Mouse (Mus musculus): Measurements from ENCODE around the gene Crb3. TPM values are rescaled to one million over a fixed set of nuclear protein-coding genes. Genes with fewer than 3 reads are reported as not detected.

Gene Crb3
- total and polyA plus RNA-seq, 3 experiments: 0.25 TPM; not detected in 2

DNA sequence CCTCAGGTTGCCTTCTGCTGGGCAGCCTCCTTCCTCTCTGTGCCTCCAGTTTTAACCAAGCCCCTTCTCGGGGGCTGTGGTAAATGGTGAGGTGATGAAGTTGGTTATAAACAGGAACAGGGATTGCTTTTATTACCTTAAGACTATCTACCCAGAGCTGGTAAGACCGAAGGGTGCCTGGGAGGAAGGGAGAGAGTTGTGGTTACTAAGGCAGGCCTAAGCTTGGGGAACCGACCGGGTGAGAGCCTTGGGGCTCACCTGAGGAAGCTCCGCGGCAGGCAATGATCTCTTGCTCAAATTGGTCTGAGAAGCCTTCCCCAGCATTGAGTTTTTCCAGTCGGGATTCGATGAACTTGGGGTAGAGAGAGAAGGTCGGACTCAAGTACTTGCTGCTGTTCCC is 11.4 kb downstream of the Crb3 start:
- TF ChIP-seq NRF1 (IDR thresholded peaks at IDR 0.05; ENCODE audit: low read depth, low read length) (no peak), SIN3A (IDR thresholded peaks at IDR 0.05; ENCODE audit: low read length) (no peak), ZC3H11A (IDR thresholded peaks at IDR 0.05; ENCODE audit: low read depth, low read length) (no peak), ZKSCAN1 (IDR thresholded peaks at IDR 0.05; ENCODE audit: borderline replicate concordance, low read depth, low read length) (no peak), UBTF (IDR thresholded peaks at IDR 0.05; ENCODE audit: low read depth, low read length) (no peak), ELF1 (IDR thresholded peaks at IDR 0.05; ENCODE audit: low read depth, low read length) (no peak), JUND (conservative IDR thresholded peaks at IDR 0.05; ENCODE audit: low read depth, low read length) (no peak), SMC3 (IDR thresholded peaks at IDR 0.05; ENCODE audit: low read depth, low read length) (no peak)
- H3K36me3 ChIP-seq (replicated peaks in 1 of 2; ENCODE audit: control insufficient read depth in 1 of 2, insufficient read depth in 1 of 2, low read length in 1 of 2): peaks cover 25 to 94% of the 10 kb centered on the region in 2 experiments
- no peaks in the 10 kb centered on the region for H3K9me3 ChIP-seq (replicated peaks; ENCODE audit: low read length)
- no peak overlapping the region for H3K4me3 ChIP-seq (replicated peaks in 1 of 3; ENCODE audit: low read depth in 2 of 3, low read length in 2 of 3, poor library complexity in 1 of 3)
- no peaks in the 10 kb centered on the region for H3K79me2 ChIP-seq (replicated peaks; ENCODE audit: control insufficient read depth, extremely low read depth, insufficient read depth, poor library complexity, severe bottlenecking)
- dilution Hi-C loops (cut with MboI; ENCODE audit: extremely low pct_ligation_motif_present, extremely low pct_unique_long_range_greater_than_20kb, low sequenced_read_pairs): no loop called here
- H3K9ac ChIP-seq (ENCODE audit: insufficient read depth, low read depth): no peak overlapping the region
- in situ Hi-C loops (cut with MboI; ENCODE audit: low pct_ligation_motif_present, low pct_unique_long_range_greater_than_20kb, low sequenced_read_pairs): no loop called here
- H3K4me1 ChIP-seq (ENCODE audit: control insufficient read depth in 1 of 2, insufficient read depth in 2 of 2): peaks cover 0 to 4% of the 10 kb centered on the region in 2 experiments; a peak in 2 of 4 replicates
- no peak overlapping the region for H3K27ac ChIP-seq (ENCODE audit: insufficient read depth, low read depth)
- no peaks in the 10 kb centered on the region for H3K27me3 ChIP-seq (replicated peaks)
- no peak for DNase-seq (ENCODE audit: extremely low read depth)
- no peak overlapping the region for H3K4me2 ChIP-seq (ENCODE audit: insufficient read depth, low read depth, poor library complexity, severe bottlenecking)

DNA sequence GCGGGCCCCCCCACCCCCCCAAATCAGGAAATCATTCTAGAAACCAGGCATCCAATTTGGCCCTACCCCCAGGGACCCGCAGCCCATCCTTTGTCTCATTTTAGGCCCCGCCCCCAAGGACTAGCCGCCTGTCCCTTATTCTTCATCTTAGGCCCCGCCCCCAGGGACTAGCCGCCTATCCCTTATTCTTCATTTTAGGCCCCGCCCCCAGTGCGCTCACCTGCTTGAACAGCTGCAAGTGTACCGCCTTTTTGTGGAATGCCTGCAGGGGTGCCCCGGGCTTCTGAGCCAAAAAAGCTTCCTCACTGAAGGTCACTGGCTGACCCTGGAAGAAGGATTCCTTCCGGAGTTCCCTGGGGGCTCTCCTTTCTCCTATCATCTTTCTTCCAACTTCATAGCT is 11.8 kb downstream of the Crb3 start:
- Histone ChIP-seq H3K4me2 (ENCODE audit: insufficient read depth, low read depth, poor library complexity, severe bottlenecking) (no peak overlapping the region), H3K27ac (ENCODE audit: insufficient read depth, low read depth) (no peak overlapping the region), H3K9me3 (replicated peaks; ENCODE audit: low read length) (no peaks in the 10 kb centered on the region), H3K4me1 (ENCODE audit: control insufficient read depth in 1 of 2, insufficient read depth in 2 of 2) (peaks cover 0 to 8% of the 10 kb centered on the region in 2 experiments; a peak in 2 of 4 replicates), H3K27me3 (replicated peaks) (no peaks in the 10 kb centered on the region), H3K4me3 (replicated peaks in 1 of 3; ENCODE audit: low read depth in 2 of 3, low read length in 2 of 3, poor library complexity in 1 of 3) (no peak overlapping the region), H3K79me2 (replicated peaks; ENCODE audit: control insufficient read depth, extremely low read depth, insufficient read depth, poor library complexity, severe bottlenecking) (no peaks in the 10 kb centered on the region), H3K9ac (ENCODE audit: insufficient read depth, low read depth) (no peak overlapping the region), H3K36me3 (replicated peaks in 1 of 2; ENCODE audit: control insufficient read depth in 1 of 2, insufficient read depth in 1 of 2, low read length in 1 of 2) (peaks cover 25 to 94% of the 10 kb centered on the region in 2 experiments)
- dilution Hi-C loops (cut with MboI; ENCODE audit: extremely low pct_ligation_motif_present, extremely low pct_unique_long_range_greater_than_20kb, low sequenced_read_pairs): no loop called here
- no peak for DNase-seq (ENCODE audit: extremely low read depth)
- in situ Hi-C loops (cut with MboI; ENCODE audit: low pct_ligation_motif_present, low pct_unique_long_range_greater_than_20kb, low sequenced_read_pairs): no loop called here
- TF ChIP-seq UBTF (IDR thresholded peaks at IDR 0.05; ENCODE audit: low read depth, low read length) (no peak), MEF2A (IDR thresholded peaks at IDR 0.05; ENCODE audit: borderline replicate concordance, low read depth, low read length) (no peak), MAFK (IDR thresholded peaks at IDR 0.05; ENCODE audit: insufficient replicate concordance, low read length) (no peak), USF2 (conservative IDR thresholded peaks at IDR 0.05; ENCODE audit: low read depth, low read length) (no peak), ZNF384 (IDR thresholded peaks at IDR 0.05; ENCODE audit: low read depth, low read length) (no peak), CTCF (conservative IDR thresholded peaks at IDR 0.05 in 1 of 2, IDR thresholded peaks at IDR 0.05 in 1 of 2; ENCODE audit: low read depth in 2 of 2, low read length in 2 of 2) (no peak)

GRCm38 (mm10) chr17:57076916-57077315 is 18.0 kb downstream of the Crb3 start:
- H3K27ac ChIP-seq (ENCODE audit: insufficient read depth, low read depth): no peak overlapping the region

More at GRCm38 (mm10) chr17:57076916-57077315, 18.0 kb downstream of the Crb3 start:
- Histone ChIP-seq H3K4me3 (replicated peaks in 1 of 3; ENCODE audit: low read depth in 2 of 3, low read length in 2 of 3, poor library complexity in 1 of 3) (peak overlapping the region in 1 of 3 experiments; percentile 12), H3K79me2 (replicated peaks; ENCODE audit: control insufficient read depth, extremely low read depth, insufficient read depth, poor library complexity, severe bottlenecking) (peaks cover 9% of the 10 kb centered on the region; the same call in 1 of the 2 replicates), H3K4me2 (ENCODE audit: insufficient read depth, low read depth, poor library complexity, severe bottlenecking) (peak overlapping the region; percentile 62; the same call in 1 of the 2 replicates), H3K4me1 (ENCODE audit: control insufficient read depth in 1 of 2, insufficient read depth in 2 of 2) (peaks cover 26 to 54% of the 10 kb centered on the region in 2 experiments), H3K27me3 (replicated peaks) (no peaks in the 10 kb centered on the region), H3K36me3 (replicated peaks in 1 of 2; ENCODE audit: control insufficient read depth in 1 of 2, insufficient read depth in 1 of 2, low read length in 1 of 2) (peaks cover 21 to 65% of the 10 kb centered on the region in 2 experiments), H3K9me3 (replicated peaks; ENCODE audit: low read length) (no peaks in the 10 kb centered on the region), H3K9ac (ENCODE audit: insufficient read depth, low read depth) (peak overlapping the region; percentile 34; the same call in 1 of the 2 replicates)
- TF ChIP-seq MAFK (IDR thresholded peaks at IDR 0.05; ENCODE audit: insufficient replicate concordance, low read length) (no peak), MAX (IDR thresholded peaks at IDR 0.05; ENCODE audit: low read length) (no peak), ZNF384 (IDR thresholded peaks at IDR 0.05; ENCODE audit: low read depth, low read length) (no peak), CHD2 (IDR thresholded peaks at IDR 0.05; ENCODE audit: low read length) (no peak), SMC3 (IDR thresholded peaks at IDR 0.05; ENCODE audit: low read depth, low read length) (no peak), CTCF (conservative IDR thresholded peaks at IDR 0.05 in 1 of 2, IDR thresholded peaks at IDR 0.05 in 1 of 2; ENCODE audit: low read depth in 2 of 2, low read length in 2 of 2) (no peak)
- in situ Hi-C loops (cut with MboI; ENCODE audit: low pct_ligation_motif_present, low pct_unique_long_range_greater_than_20kb, low sequenced_read_pairs): loop anchor here (25.0 kb wide), 1 partner anchor 260 kb away; no protein-coding TSS in a partner anchor
- dilution Hi-C loops (cut with MboI; ENCODE audit: extremely low pct_ligation_motif_present, extremely low pct_unique_long_range_greater_than_20kb, low sequenced_read_pairs): no loop called here
- no peak for DNase-seq (ENCODE audit: extremely low read depth)

Measured in CH12.LX (cell line).